Mouse (Mus musculus): ENCODE data around the gene Nfu1. TPM values are rescaled to one million over a fixed set of nuclear protein-coding genes. Genes with fewer than 3 reads are reported as not detected.

Gene Nfu1
- polyA plus RNA-seq, 1 experiment: 303 TPM

- H3K27me3 ChIP-seq (replicated peaks; ENCODE audit: control insufficient read depth, insufficient read depth, low read length): no peaks in the 10 kb centered on the region
- H3K4me3 ChIP-seq (ENCODE audit: insufficient read depth, low read depth, low read length): no peak overlapping the region
- no peak for DNase-seq
- no peak for TF ChIP-seq CTCF (conservative IDR thresholded peaks at IDR 0.05; ENCODE audit: insufficient read depth, insufficient read length, low read depth, low read length)
- no peak for TF ChIP-seq POLR2A (IDR thresholded peaks at IDR 0.05; ENCODE audit: low read depth, low read length)
- H3K4me1 ChIP-seq (ENCODE audit: control insufficient read depth, insufficient read depth, low read length): no peaks in the 10 kb centered on the region
- H3K36me3 ChIP-seq (ENCODE audit: control insufficient read depth, insufficient read depth, low read length): peaks cover 11% of the 10 kb centered on the region
- WGBS: 81% methylated on average over 7 of the region's 7 CpGs
- no peak overlapping the region for H3K27ac ChIP-seq (ENCODE audit: insufficient read depth, low read depth, low read length)
Observed at GRCm38 (mm10) chr6:87069195-87069900, 60.3 kb downstream of the Nfu1 start.

DNA sequence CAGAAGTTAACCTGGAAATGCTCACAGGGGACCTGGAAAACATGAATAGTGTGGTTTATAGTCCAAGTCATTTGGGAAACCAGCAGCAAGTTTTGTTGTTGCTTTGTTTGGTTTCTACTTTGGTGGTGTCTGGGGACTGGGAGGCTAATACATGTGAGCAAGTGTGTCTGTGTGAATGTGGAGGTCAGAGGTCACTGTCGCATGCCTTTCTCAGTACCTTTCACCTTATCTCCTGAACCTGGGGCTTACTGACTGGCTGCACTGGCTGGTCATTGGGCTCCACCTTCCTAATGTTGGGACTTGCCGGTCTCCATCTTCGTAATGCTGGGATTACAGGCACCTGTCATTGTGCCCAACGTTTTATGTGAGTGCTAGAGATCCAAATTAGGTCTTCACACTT lies 61.6 kb downstream of the Nfu1 start:
- Histone ChIP-seq H3K4me3 (ENCODE audit: insufficient read depth, low read depth, low read length) (no peak overlapping the region), H3K27ac (ENCODE audit: insufficient read depth, low read depth, low read length) (no peak overlapping the region), H3K4me1 (ENCODE audit: control insufficient read depth, insufficient read depth, low read length) (no peaks in the 10 kb centered on the region), H3K36me3 (ENCODE audit: control insufficient read depth, insufficient read depth, low read length) (peaks cover 6% of the 10 kb centered on the region), H3K27me3 (replicated peaks; ENCODE audit: control insufficient read depth, insufficient read depth, low read length) (no peaks in the 10 kb centered on the region)
- DNase-seq: no peak
- 93% methylated on average over 4 of the region's 4 CpGs for WGBS
- no peak for TF ChIP-seq POLR2A (IDR thresholded peaks at IDR 0.05; ENCODE audit: low read depth, low read length)
- no peak for TF ChIP-seq CTCF (conservative IDR thresholded peaks at IDR 0.05; ENCODE audit: insufficient read depth, insufficient read length, low read depth, low read length)

DNA sequence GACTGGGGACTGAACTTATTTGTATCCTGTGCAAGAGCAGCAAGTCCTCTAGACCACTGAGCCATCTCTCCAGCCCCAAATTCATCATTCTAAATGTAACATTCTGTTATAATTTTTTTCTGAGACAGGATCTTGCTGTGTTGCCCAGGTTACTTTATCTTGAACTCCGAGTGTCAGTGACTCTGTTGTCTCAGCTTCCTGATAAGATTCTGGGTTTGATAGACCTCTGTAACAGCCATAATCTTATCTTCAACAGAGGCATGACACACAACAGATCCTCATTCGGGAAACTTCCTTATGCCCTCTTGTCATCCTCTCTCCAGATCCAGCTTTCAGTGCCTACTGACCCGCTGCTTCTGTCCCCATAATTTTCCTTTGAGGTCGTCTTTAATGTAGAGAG lies 63.7 kb downstream of the Nfu1 start:
- H3K27me3 ChIP-seq (replicated peaks; ENCODE audit: control insufficient read depth, insufficient read depth, low read length): no peaks in the 10 kb centered on the region
- no peak for TF ChIP-seq CTCF (conservative IDR thresholded peaks at IDR 0.05; ENCODE audit: insufficient read depth, insufficient read length, low read depth, low read length)
- TF ChIP-seq POLR2A (IDR thresholded peaks at IDR 0.05; ENCODE audit: low read depth, low read length): no peak
- no peak for DNase-seq
- H3K4me1 ChIP-seq (ENCODE audit: control insufficient read depth, insufficient read depth, low read length): no peaks in the 10 kb centered on the region
- peaks cover 2% of the 10 kb centered on the region; the same call in 1 of the 2 replicates for H3K36me3 ChIP-seq (ENCODE audit: control insufficient read depth, insufficient read depth, low read length)
- 81% methylated on average over 4 of the region's 4 CpGs for WGBS
- no peak overlapping the region for H3K27ac ChIP-seq (ENCODE audit: insufficient read depth, low read depth, low read length)
- H3K4me3 ChIP-seq (ENCODE audit: insufficient read depth, low read depth, low read length): no peak overlapping the region

DNA sequence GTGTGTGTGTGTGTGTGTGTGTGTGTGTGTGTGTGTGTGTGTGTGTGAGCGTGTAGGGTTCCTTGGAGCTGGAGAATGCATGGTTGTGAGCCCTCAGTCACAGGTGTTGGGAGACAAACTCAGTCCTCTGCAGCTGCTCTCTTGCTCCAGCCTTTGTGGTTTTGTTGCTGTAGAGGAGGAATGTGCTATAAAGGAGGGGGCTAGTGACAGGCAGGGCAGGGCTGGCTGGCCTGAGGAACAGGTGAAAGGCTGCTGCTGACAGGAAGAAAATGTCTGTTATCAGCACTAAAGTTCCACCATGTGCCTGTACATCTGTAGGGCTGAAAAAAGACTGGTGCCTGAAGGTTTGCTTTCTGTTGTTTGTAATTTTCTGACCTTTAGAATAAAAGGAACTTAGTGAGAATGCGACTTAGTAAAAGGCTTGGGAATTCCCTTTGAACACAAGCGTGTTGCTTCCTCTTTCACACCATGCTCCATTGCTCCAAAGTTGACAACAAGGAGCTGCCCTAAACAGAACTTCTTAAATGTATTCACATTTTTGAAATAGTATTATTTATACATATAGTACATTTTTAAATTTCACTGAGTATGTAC lies 66.2 kb downstream of the Nfu1 start:
- no peaks in the 10 kb centered on the region for H3K4me1 ChIP-seq (ENCODE audit: control insufficient read depth, insufficient read depth, low read length)
- WGBS: 78% methylated on average over 3 of the region's 3 CpGs
- no peak overlapping the region for H3K27ac ChIP-seq (ENCODE audit: insufficient read depth, low read depth, low read length)
- TF ChIP-seq CTCF (conservative IDR thresholded peaks at IDR 0.05; ENCODE audit: insufficient read depth, insufficient read length, low read depth, low read length): no peak
- no peak for TF ChIP-seq POLR2A (IDR thresholded peaks at IDR 0.05; ENCODE audit: low read depth, low read length)
- H3K27me3 ChIP-seq (replicated peaks; ENCODE audit: control insufficient read depth, insufficient read depth, low read length): no peaks in the 10 kb centered on the region
- no peak for DNase-seq
- no peaks in the 10 kb centered on the region for H3K36me3 ChIP-seq (ENCODE audit: control insufficient read depth, insufficient read depth, low read length)
- H3K4me3 ChIP-seq (ENCODE audit: insufficient read depth, low read depth, low read length): no peak overlapping the region

Other genes starting within 250 kb of the Nfu1 start
- 57.2 and 68.8 TPM in 2 replicates for gene Anxa4, start 215.7 kb upstream of the Nfu1 start, polyA plus RNA-seq (2012; rRNA removed)
- 28.9 and 30.6 TPM in 2 replicates for gene Aak1, start 159.7 kb upstream of the Nfu1 start, polyA plus RNA-seq (2012; rRNA removed)
- 10.3 and 11.9 TPM in 2 replicates for gene Gfpt1, start 33.6 kb downstream of the Nfu1 start, polyA plus RNA-seq (2012; rRNA removed)
- 0.09 TPM in 1 of 2 replicates, not detected in the other for gene D6Ertd527e, start 95.5 kb downstream of the Nfu1 start, polyA plus RNA-seq (2012; rRNA removed)

All from kidney, adult 2 months (tissue).